Mouse (Mus musculus) testis, adult 2 months (tissue): ENCODE measurements at regions not wholly inside any gene's neighbourhood (a gene's known extent, or its start where the extent isn't known, plus 50 kb on each side); places are given as distances from the start of the nearest gene placed in this dataset.

Experiments used
- CTCF ChIP-seq: fragments of 200-500 bp; IDR thresholded peaks from 2 replicates; pipeline ENCODE4 v1.5.1; 2012; ENCODE audit warnings: low read depth, mild to moderate bottlenecking, inconsistent platforms, low read length, moderate library complexity; ENCODE audit not compliant: control insufficient read depth, insufficient read depth, insufficient replicate concordance
- POLR2A ChIP-seq: fragments of 200-500 bp; IDR thresholded peaks from 2 replicates; pipeline ENCODE4 v1.6.1; 2012; ENCODE audit warnings: low read depth, mild to moderate bottlenecking, inconsistent platforms, low read length, moderate library complexity; ENCODE audit not compliant: control insufficient read depth

DNA sequence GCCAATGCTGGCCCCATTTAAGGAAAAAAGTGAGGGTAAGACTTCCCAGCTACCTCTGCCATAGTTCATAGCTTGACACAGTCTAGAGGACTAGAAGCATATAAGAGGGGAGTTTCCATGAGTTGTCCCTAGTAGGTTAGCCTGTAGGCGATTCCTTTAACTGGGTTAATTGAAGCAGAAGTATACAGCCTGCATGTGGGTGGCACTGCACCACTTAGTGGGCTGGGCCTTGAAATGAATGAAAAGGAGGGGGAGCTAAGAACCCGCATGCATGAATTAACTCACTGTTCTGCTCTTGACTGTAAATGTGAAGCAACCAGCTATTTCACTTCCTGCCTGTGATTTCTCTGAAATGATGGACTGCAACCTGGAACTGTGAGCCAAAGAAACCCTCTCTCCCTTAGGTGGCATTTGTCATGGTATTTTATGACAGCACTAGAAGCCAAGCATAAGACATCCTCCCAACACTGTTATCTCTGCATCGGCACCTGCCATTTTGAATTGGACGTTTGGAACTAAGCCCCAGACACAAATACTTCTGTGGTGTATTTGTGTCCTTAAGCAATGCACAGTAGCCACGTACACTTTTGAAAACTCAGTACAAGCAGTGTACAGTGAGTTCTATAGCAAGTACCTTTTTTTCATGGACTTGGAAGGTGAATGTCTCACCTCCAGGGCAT, 64.5 kb upstream of the Xylt1 start:
- TF ChIP-seq CTCF = no peak
- no peak for TF ChIP-seq POLR2A
